Mouse (Mus musculus) cerebellum, adult 9-10 months (tissue): Measurements from ENCODE around the gene Cnnm2.
A peak's percentile ranks its signal among the peaks of the same experiment; 100 is the strongest.

Experiments used
- DNase-seq: peaks from one replicate; pipeline ENCODE4 v3.0.0; 2022

The Cnnm2 gene

DNA sequence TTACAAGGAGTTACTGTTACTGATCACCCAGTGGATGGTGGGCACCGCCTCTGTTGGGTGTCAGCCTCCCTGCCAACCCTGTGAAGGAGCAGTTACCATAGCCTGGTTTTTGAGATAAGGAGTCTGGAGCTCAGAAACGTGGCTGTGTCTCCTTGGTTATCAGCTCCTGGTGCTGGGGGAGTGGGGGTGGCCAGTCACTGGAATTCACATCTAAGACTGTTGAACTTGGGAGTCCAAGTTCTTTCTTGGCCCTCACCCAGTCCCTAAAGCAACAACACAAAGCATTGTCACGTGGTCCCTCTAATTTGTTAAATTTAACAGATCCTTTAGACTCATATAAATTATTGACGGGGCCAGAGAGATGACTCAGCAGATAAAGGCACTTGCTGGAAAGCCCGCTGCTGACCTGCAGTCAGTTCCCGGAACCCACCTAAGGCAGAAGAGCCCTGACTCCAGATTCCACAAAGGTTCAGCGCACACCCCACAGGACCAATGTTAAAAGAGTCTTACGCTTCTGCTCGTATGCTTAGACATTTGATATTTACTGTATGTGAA lies 88.1 kb downstream of the Cnnm2 start:
- no peak for DNase-seq

- DNase-seq: no peak
Observed at GRCm38 (mm10) chr19:46856232-46856631, 94.8 kb downstream of the Cnnm2 start.

DNA sequence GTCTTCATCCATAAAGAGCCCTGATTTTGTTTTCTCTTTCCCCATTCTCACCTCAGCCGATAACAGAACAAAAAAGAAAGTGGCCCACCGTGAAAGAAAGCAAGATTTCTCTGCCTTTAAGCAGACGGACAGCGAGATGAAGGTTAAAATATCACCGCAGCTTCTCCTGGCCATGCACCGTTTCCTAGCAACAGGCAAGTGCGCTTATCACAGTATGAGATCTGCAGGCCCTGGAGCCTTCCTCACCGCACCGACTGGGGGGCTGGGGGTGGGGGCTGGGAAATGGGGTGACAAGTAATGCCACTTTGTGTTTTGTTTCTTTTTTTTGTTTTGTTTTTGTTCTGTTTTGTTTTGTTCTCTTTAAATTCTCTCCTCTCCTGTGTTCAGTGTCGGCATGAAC lies 95.4 kb downstream of the Cnnm2 start:
- DNase-seq: no peak

DNA sequence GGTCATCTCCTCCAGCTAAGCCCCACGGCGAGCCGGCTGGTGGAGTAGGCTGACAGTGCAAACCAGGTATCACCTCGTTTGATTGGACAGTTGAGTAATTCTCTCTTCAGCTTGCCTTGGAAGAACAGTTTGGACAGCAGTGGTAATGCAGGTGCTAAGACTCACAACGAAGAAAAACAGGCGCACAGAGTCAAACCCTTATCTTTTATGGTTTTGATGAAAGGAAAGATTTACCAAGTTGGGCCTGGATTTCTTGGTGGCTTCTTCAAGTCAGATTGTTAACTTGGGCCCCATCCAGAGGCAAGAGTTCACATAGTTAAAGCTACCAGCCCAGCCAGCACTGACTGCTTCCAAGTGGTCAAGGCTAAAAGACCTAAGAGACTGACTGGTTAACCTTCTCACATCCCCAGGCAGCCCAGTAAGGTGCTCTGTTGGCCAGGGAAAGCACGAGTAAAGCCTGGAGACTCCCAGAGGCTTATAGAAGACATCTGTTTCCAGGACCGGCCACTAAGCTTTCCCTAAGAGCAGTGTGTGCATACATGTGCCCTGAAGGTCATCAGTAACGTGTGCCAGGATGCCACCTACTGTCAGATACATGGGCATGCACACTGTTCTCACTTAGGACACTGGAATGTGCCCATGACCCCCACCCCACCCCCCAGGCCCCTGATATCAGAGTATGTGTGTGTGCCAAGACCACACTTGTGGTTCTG lies 96.0 kb downstream of the Cnnm2 start:
- DNase-seq: no peak

GRCm38 (mm10) chr19:46858200-46858599 lies 96.8 kb downstream of the Cnnm2 start:
- no peak for DNase-seq

- DNase-seq: no peak
Observed at GRCm38 (mm10) chr19:46862556-46862955, 101.2 kb downstream of the Cnnm2 start.

- peak; percentile 75 for DNase-seq
Observed at GRCm38 (mm10) chr19:46863236-46863927, 102.0 kb downstream of the Cnnm2 start.

DNA sequence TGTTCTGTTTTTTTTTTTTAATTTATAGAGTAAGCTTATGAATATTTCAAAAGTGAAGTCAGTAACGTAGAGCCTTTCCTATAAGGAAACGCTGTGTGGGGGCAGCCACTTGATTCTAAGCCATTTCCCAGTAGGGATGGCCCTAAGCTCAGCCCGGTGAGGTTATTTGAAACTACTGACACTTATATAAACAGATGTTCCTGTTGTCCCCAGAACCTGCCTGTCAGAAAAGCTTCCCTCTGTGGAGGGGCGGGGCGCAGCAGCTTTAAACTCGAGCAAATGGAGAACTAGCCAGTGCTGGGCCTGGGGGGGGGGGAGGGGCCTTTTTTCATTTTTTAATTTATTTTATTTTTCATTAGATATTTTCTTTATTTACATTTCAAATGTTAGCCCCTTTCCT lies 102.7 kb downstream of the Cnnm2 start:
- DNase-seq: no peak

DNA sequence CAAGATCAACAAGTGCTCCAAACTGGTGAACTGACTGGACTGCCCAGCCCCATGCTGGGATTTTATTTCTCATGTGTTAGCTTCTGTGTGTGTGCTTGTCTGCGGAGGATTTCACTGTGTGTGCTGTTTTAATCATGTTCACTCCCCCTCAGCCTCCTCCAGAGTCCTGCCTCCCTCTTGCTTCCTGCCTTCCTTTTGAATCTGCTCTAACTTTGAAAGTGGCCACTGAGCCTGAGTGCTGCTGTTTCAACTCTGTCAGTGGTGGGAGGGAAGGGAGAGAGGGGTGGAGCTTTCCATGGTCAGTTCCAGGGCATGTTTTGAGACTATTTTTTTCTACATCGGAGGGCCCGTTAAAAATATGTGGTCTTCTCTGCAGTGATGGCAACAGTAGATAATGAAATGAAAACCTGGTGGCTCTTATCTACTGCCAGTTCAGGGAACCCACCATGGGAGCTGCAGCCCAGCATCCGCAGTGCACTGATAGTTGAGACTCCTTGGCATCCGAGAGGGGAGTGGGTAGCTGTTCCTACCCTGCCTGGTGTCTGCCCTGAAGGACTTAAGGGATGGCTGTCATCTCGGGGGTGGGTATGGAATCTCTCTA lies 103.4 kb downstream of the Cnnm2 start:
- DNase-seq: no peak

GRCm38 (mm10) chr19:46865381-46865780 lies 104.0 kb downstream of the Cnnm2 start:
- no peak for DNase-seq

DNA sequence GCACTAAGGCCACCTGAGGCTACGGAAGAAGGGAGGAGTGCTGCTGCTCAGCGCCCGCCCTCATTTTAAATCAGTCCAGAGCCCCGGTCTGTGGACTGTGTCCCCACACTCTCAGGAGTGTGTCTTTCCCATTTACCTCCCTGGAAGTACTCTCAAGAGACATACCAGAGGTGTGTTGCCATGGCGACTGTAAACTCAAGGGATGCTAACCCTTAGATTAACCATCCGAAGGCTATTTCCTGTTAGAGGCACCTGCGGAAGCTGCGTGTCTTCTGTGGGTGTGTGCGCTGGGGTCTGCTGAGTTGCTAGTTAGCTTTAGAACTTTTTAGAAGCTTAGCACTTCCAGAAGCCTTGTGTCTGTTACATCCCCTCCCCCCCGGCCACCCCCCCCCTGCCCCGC lies 107.7 kb downstream of the Cnnm2 start:
- DNase-seq: no peak

GRCm38 (mm10) chr19:46869526-46869925 lies 108.1 kb downstream of the Cnnm2 start:
- peak; percentile 87 for DNase-seq

DNA sequence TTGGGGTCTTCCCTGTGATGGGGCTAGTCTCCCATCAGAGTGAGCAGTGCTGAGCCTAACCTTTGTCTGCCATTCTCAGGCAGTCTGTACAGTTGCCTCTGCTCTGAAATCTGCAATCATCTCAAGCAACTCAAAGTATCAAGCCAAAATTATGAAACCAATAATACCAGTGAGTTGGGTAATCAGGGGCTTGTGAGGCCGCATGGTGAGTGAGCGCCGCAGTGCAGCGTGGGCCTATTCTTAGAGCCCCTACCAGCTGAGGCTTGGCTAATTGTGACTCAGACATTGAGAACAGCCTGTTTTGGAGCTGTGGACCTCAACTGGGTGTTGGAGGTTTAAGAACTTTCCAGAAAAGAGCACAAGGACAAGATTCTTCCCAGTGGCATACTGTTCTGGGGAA lies 109.7 kb downstream of the Cnnm2 start:
- DNase-seq: no peak

DNA sequence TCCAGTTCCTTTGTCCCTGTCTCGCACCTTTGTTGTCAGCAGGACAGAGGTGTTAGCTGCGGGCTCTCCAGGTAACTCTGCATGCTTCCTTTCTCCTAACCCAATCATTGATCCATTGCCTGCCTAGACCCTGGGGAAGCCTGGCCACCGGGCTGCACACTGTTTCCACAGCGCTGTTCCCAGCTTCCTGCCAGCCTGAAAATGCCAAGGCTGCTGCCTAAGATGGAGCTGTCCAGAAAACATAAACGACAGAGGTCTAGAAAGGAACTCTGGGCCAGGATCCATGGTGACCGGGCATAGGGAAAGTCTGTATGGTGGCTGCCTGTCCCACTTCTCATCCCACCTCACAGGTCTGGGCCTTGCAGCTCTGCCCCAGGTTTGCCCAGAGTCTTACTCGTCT lies 110.3 kb downstream of the Cnnm2 start:
- DNase-seq: no peak

DNA sequence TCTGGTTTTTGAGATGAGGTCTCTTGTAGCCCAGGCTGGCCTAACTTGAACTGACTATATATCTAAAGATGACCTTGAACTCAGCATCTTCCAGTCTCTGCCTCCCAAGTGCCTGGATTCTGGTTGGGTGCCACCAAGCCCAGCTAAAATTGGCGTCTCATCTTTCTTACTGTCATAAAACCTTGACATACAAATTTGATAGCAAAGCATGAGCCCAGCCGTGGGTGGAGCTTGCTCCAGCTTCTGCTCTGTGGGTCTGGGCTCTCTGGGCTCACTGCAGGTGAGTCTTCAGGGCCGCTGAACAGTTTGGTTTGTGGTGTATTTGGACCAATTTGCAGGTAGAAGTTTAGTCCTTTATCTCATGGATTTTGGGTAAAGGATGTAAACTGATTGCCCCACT lies 112.5 kb downstream of the Cnnm2 start:
- no peak for DNase-seq

DNA sequence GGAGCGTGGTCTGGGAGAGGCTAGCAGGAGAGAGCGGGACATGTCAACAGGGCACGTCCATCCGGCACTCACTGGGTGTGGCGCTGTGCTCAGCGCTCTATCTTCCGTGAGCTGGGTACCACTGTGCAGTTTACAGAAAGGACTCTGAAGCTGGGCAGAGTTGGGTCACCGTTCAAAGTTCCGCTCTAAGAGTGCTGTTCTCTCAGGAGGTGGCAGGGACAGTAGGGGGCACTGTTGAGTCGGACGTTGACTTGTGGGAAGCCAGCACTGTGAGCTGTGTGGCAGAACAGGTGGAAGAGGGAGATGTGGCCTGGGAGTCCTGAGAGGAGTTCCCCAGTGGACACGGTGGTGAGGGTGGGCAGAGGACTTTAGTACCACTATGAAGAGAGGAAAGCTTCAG lies 114.4 kb downstream of the Cnnm2 start:
- DNase-seq: peak; percentile 87

DNA sequence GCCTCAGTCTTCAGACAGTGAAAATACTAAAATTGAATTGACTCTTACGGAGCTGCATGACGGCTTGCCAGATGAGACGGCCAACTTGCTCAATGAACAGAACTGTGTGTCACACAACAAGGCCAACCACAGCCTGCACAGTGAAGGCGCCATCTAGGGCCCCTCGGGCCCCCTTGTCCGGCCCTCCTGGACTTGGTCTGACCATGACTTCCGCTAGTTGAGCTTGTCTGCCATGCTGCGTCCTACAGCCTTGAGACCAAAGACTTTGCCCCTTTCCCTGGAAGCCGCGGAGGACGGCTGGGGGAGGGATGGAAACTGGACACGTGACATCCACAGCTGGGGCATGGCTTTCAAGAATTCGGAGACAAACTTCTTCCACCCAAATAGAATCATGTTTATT lies 116.5 kb downstream of the Cnnm2 start:
- DNase-seq: no peak

DNA sequence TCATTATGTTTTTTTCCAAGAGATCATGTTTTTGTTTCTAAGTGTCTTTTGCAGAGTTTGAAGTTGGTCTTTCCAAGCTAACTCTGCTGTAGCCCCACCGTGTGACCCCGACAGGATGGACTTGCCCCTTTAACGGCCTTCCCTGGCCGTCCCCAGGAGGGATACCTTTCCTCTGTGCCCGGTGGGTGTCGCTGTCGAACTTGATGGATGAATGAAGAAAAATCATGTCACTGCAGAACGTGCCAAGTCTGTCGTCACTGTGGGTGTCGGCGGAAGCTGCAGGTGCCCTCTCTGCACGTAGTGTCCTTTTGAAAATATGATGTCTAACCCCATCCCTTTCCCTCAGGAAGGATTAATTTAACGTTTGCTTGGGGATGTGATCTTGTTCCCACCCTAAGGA lies 117.0 kb downstream of the Cnnm2 start:
- DNase-seq: peak; percentile 94

- no peak for DNase-seq
Observed at GRCm38 (mm10) chr19:46879876-46880275, 118.5 kb downstream of the Cnnm2 start.

DNA sequence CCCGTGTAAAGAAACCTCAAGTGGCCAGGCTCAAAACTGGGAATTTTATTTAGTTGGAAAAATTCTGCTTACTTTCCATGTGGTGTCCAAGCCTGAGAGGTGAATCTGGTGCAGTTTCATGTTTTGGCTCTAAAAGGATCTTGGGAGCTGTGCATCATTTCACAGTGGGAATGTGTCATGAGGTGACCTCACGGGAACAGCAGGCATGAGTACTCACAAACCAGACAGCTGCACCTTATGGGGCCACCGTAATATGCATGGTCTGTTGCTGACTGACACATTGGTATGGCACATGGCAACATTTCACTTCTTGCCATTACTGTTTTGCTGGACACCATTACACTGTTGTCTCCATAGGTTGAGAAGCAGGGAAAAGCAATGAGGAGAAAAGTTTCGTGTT lies 124.0 kb downstream of the Cnnm2 start:
- DNase-seq: no peak

DNA sequence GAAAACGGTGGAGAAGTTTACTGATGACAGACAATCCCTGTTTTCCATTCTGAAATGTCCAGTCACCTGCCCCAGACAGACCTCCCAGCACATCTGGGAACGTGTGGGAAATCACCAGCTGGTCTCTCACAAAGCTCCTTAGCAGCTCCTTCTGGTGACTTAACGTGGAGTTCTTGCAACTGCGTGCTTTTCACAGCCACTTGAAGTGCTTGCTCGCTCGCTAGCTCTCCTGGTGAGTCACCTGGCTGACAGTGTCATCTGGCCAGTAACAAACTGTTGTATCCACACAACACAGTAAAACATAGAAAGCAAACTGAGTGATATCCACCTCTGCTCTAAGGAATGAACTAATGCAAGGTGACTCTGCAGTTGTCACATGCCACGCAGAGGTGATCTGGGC lies 125.4 kb downstream of the Cnnm2 start:
- no peak for DNase-seq

DNA sequence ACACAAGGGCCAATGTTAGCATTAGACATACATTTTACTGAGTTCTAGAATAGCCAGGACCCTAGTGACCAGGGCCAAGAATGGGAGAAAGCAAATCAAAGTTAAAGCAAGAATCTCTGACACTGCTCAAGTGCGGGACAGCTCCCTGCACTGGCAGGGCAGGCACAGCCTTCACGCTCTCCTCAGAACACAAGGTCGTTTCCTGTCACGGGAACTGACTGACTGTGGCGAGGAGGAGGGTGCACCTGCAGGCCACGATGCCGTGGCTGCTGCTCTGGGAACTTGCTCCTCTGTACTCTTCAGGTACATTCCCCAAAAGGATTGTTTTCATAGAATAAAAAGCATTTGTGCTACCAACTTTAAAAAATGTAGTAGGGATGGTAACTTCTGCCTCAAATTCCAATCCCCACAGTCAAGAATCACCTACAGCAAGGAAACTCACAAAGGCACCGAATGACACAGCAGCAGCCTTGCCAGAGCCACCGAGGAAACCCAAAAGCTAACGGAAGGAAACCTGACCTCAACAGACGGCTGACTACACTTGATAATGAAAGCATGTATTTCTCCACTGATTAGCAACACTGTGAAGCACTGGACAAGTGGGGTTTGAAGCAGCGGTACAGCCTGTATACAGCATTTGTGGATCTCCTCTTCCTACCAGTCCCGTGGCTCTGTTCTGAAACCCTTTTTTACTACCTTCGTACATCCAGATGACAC lies 126.6 kb downstream of the Cnnm2 start:
- no peak for DNase-seq

DNA sequence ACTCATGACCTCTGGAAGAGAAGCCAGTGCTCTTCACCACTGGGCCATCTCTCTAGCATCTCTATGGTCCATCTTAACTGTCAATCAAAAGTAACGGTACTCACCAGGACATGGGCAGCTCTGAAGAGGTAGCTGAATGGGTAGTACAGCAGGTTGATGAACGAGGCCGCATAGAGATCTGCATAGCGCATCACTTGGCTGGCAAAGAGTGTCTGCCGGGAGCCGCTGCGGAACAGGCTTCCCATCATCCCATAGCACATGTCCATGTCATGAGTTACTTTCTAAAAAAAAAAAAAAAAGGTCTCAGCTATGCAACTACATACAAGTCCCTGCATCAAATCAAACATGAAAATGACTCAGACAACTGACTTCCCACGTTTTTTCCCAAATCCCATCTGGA lies 128.3 kb downstream of the Cnnm2 start:
- DNase-seq: no peak
